Mouse (Mus musculus): ENCODE measurements around the gene Ece1. TPM values are rescaled to one million over a fixed set of nuclear protein-coding genes. Genes with fewer than 3 reads are reported as not detected.

Gene Ece1
- polyA plus RNA-seq, 1 experiment from 2014 or later: 52.0 TPM

Other genes starting within 250 kb of the Ece1 start
- 59.1 and 73.0 TPM in 2 replicates for gene Rap1gap, start 197.5 kb upstream of the Ece1 start, polyA plus RNA-seq (2015; fragmentation: Nextera tagmentation; extraction: Ambion mirVana)
- 9.8 and 10.8 TPM in 2 replicates for gene Alpl, start 65.9 kb upstream of the Ece1 start, polyA plus RNA-seq (2015; fragmentation: Nextera tagmentation; extraction: Ambion mirVana)
- gene Eif4g3, start 130.8 kb downstream of the Ece1 start, polyA plus RNA-seq (2015; fragmentation: Nextera tagmentation; extraction: Ambion mirVana): 27.7 and 29.7 TPM in 2 replicates

All from stomach, embryonic 15.5 days (tissue).